Mouse (Mus musculus): ENCODE measurements around the gene Epb41l4b.

DNA sequence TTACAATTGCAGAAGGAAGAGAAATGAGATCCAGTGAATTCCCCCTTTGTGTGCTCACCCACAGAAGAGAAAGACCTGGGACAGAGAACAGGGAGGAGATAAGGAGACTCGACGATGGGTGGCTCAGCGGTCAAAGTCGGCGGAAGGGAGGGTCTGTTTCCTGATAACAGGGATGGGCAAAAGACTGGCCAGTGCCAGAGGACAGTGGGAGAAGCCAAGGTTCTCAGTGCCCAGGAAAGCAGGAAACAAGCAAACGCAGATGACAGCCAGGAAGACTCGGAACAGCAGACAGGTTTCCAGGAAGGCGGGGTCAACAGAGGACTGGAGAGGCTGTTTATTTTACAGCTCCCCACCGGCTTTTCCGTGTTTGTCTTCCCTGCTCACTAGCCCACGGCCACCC, 20.2 kb downstream of the Epb41l4b start:
- TF ChIP-seq CTCF (IDR thresholded peaks at IDR 0.05; ENCODE audit: low read depth) (no peak), EP300 (IDR thresholded peaks at IDR 0.05; ENCODE audit: low read depth) (no peak)
